Mouse (Mus musculus) MEL (cell line): ENCODE data around the gene Gm12185. TPM values are rescaled to one million over a fixed set of nuclear protein-coding genes. Genes with fewer than 3 reads are reported as not detected.

ENCODE experiments used
- DNase-seq: peaks from one replicate; pipeline ENCODE4 v3.0.0; 2011; ENCODE audit warnings: low read depth, low spot score
- H3K27ac ChIP-seq: 2 replicates; pipeline ENCODE4 v1.5.1; 2012; ENCODE audit warnings: low read depth, mild to moderate bottlenecking, control low read depth, low read length, moderate library complexity; ENCODE audit not compliant: control insufficient read depth
- H3K27me3 ChIP-seq, 2 experiments: fragments of 150-350 bp in 1 of 2; sonication (generic) in 1 of 2; 2 replicates each; pipeline ENCODE4 v1.6.1; 2012; ENCODE audit warnings: low read length in 2 of 2, mild to moderate bottlenecking in 2 of 2, improper control_type of control experiment in 1 of 2, moderate library complexity in 1 of 2; ENCODE audit not compliant: insufficient read depth in 2 of 2, control insufficient read depth in 1 of 2
- H3K36me3 ChIP-seq, 2 experiments: 2 replicates each; pipeline ENCODE4 v1.6.1; 2012 to 2014; ENCODE audit warnings: low read length in 2 of 2, improper control_type of control experiment in 1 of 2, inconsistent platforms in 1 of 2, mild to moderate bottlenecking in 1 of 2; ENCODE audit not compliant: insufficient read depth in 2 of 2, control insufficient read depth in 1 of 2
- H3K4me1 ChIP-seq, 2 experiments: fragments of 150-350 bp in 1 of 2; sonication (generic) in 1 of 2; 2 replicates each; pipeline ENCODE4 v1.6.1; 2012; ENCODE audit warnings: low read length in 2 of 2, improper control_type of control experiment in 1 of 2, mild to moderate bottlenecking in 1 of 2; ENCODE audit not compliant: insufficient read depth in 2 of 2, control insufficient read depth in 1 of 2
- H3K4me3 ChIP-seq, 2 experiments: fragments of 150-350 bp in 1 of 2; sonication (generic) in 1 of 2; 2 replicates each; pipeline ENCODE4 v1.5.1; 2012; ENCODE audit warnings: low read depth in 2 of 2, low read length in 2 of 2, mild to moderate bottlenecking in 2 of 2, moderate library complexity in 2 of 2, control low read depth in 1 of 2, improper control_type of control experiment in 1 of 2; ENCODE audit not compliant: control insufficient read depth in 1 of 2, insufficient read depth in 1 of 2
- H3K79me2 ChIP-seq: 2 replicates; pipeline ENCODE4 v1.6.1; 2012; ENCODE audit warnings: mild to moderate bottlenecking, low read length, moderate library complexity; ENCODE audit not compliant: control insufficient read depth, poor library complexity, insufficient read depth
- H3K9ac ChIP-seq: 2 replicates; pipeline ENCODE4 v1.6.1; 2012; ENCODE audit warnings: low read depth, mild to moderate bottlenecking, control low read depth, low read length, moderate library complexity; ENCODE audit not compliant: control insufficient read depth, poor library complexity, severe bottlenecking
- H3K9me3 ChIP-seq: fragments of 150-350 bp; sonication (generic); replicated peaks from 2 replicates; pipeline ENCODE4 v1.6.1; 2012; ENCODE audit warnings: mild to moderate bottlenecking, low read length, improper control_type of control experiment, moderate library complexity; ENCODE audit not compliant: insufficient read depth
- BHLHE40 ChIP-seq: IDR thresholded peaks from 2 replicates; pipeline ENCODE4 v1.6.1; 2012; ENCODE audit warnings: low read depth, mild to moderate bottlenecking, inconsistent platforms, low read length, improper control_type of control experiment, borderline replicate concordance
- CHD1 ChIP-seq: IDR thresholded peaks from 2 replicates; pipeline ENCODE4 v1.6.1; 2012; ENCODE audit warnings: low read depth, mild to moderate bottlenecking, inconsistent platforms, low read length, improper control_type of control experiment
- CHD2 ChIP-seq: IDR thresholded peaks from 2 replicates; pipeline ENCODE4 v1.6.1; 2011; ENCODE audit warnings: low read length, improper control_type of control experiment
- CTCF ChIP-seq, 3 experiments: IDR thresholded peaks in 2 of 3; conservative IDR thresholded peaks in 1 of 3; 2 replicates each; pipeline ENCODE4 v1.5.1; 2011 to 2012; ENCODE audit warnings: low read length in 3 of 3, low read depth in 2 of 3, mild to moderate bottlenecking in 2 of 3, improper control_type of control experiment in 1 of 3, inconsistent platforms in 1 of 3, mixed read lengths in 1 of 3, moderate library complexity in 1 of 3; ENCODE audit not compliant: control insufficient read depth in 1 of 3, insufficient read depth in 1 of 3, poor library complexity in 1 of 3, severe bottlenecking in 1 of 3
- E2F4 ChIP-seq: IDR thresholded peaks from 2 replicates; pipeline ENCODE4 v1.6.1; 2011; ENCODE audit warnings: low read depth, low read length, improper control_type of control experiment, borderline replicate concordance
- EP300 ChIP-seq, 2 experiments: IDR thresholded peaks; 2 replicates each; pipeline ENCODE4 v1.6.1; 2011; ENCODE audit warnings: improper control_type of control experiment in 2 of 2, low read length in 2 of 2, low read depth in 1 of 2, mild to moderate bottlenecking in 1 of 2
- ETS1 ChIP-seq: IDR thresholded peaks from 2 replicates; pipeline ENCODE4 v1.6.1; 2012; ENCODE audit warnings: low read depth, mild to moderate bottlenecking, inconsistent platforms, low read length, improper control_type of control experiment, moderate library complexity
- GABPA ChIP-seq: IDR thresholded peaks from 2 replicates; pipeline ENCODE4 v1.6.1; 2012; ENCODE audit warnings: low read depth, mild to moderate bottlenecking, inconsistent platforms, low read length, improper control_type of control experiment, moderate library complexity
- HCFC1 ChIP-seq: IDR thresholded peaks from 2 replicates; pipeline ENCODE4 v1.6.1; 2012; ENCODE audit warnings: low read depth, mild to moderate bottlenecking, inconsistent platforms, low read length, improper control_type of control experiment, moderate library complexity
- JUND ChIP-seq: IDR thresholded peaks from 2 replicates; pipeline ENCODE4 v1.6.1; 2011; ENCODE audit warnings: low read depth, mild to moderate bottlenecking, improper control_type of control experiment, low read length
- KAT2A ChIP-seq: conservative IDR thresholded peaks from 2 replicates; pipeline ENCODE4 v1.6.1; 2012; ENCODE audit warnings: low read depth, low read length, improper control_type of control experiment, inconsistent platforms
- MAFK ChIP-seq: IDR thresholded peaks from 2 replicates; pipeline ENCODE4 v1.6.1; 2011; ENCODE audit warnings: low read depth, mild to moderate bottlenecking, low read length, improper control_type of control experiment, borderline replicate concordance
- MAZ ChIP-seq: IDR thresholded peaks from 2 replicates; pipeline ENCODE4 v1.6.1; 2012; ENCODE audit warnings: low read depth, mild to moderate bottlenecking, inconsistent platforms, low read length, improper control_type of control experiment
- MEF2A ChIP-seq: IDR thresholded peaks from 2 replicates; pipeline ENCODE4 v1.6.1; 2014; ENCODE audit warnings: low read depth, mild to moderate bottlenecking, inconsistent platforms, low read length, improper control_type of control experiment; ENCODE audit not compliant: poor library complexity, insufficient replicate concordance, severe bottlenecking; ENCODE audit errors: extremely low read depth
- MXI1 ChIP-seq: IDR thresholded peaks from 2 replicates; pipeline ENCODE4 v1.6.1; 2011; ENCODE audit warnings: mild to moderate bottlenecking, low read depth, low read length, improper control_type of control experiment
- MYC ChIP-seq: IDR thresholded peaks from 2 replicates; pipeline ENCODE4 v1.6.1; 2011; ENCODE audit warnings: low read depth, mild to moderate bottlenecking, low read length, improper control_type of control experiment, moderate library complexity
- NELFE ChIP-seq: IDR thresholded peaks from 2 replicates; pipeline ENCODE4 v1.6.1; 2011; ENCODE audit warnings: low read depth, low read length, improper control_type of control experiment
- NRF1 ChIP-seq: IDR thresholded peaks from 2 replicates; pipeline ENCODE4 v1.6.1; 2014; ENCODE audit warnings: low read depth, mild to moderate bottlenecking, inconsistent platforms, low read length, improper control_type of control experiment, moderate library complexity; ENCODE audit not compliant: poor library complexity, insufficient read depth, severe bottlenecking
- POLR2AphosphoS5 ChIP-seq: IDR thresholded peaks from 2 replicates; pipeline ENCODE4 v1.6.1; 2012; ENCODE audit warnings: low read depth, borderline replicate concordance, mild to moderate bottlenecking, inconsistent platforms, low read length, moderate library complexity, mixed read lengths
- RCOR1 ChIP-seq: IDR thresholded peaks from 2 replicates; pipeline ENCODE4 v1.6.1; 2012; ENCODE audit warnings: low read depth, mild to moderate bottlenecking, inconsistent platforms, low read length, improper control_type of control experiment
- SIN3A ChIP-seq: IDR thresholded peaks from 2 replicates; pipeline ENCODE4 v1.6.1; 2012; ENCODE audit warnings: low read length, improper control_type of control experiment, inconsistent platforms
- TAL1 ChIP-seq: IDR thresholded peaks from 2 replicates; pipeline ENCODE4 v1.6.1; 2012; ENCODE audit warnings: mild to moderate bottlenecking, inconsistent platforms, low read length, moderate library complexity, mixed read lengths
- TBP ChIP-seq: IDR thresholded peaks from 2 replicates; pipeline ENCODE4 v1.8.0; 2011; ENCODE audit warnings: low read depth, low read length, improper control_type of control experiment
- TCF12 ChIP-seq: IDR thresholded peaks from 2 replicates; pipeline ENCODE4 v1.6.1; 2014; ENCODE audit warnings: low read depth, mild to moderate bottlenecking, inconsistent platforms, low read length, improper control_type of control experiment, moderate library complexity
- UBTF ChIP-seq: IDR thresholded peaks from 2 replicates; pipeline ENCODE4 v1.6.1; 2012; ENCODE audit warnings: low read depth, mild to moderate bottlenecking, inconsistent platforms, low read length, improper control_type of control experiment, moderate library complexity, borderline replicate concordance; ENCODE audit not compliant: insufficient read depth
- USF1 ChIP-seq: IDR thresholded peaks from 2 replicates; pipeline ENCODE4 v1.6.1; 2014; ENCODE audit warnings: low read depth, mild to moderate bottlenecking, inconsistent platforms, low read length, improper control_type of control experiment, moderate library complexity
- USF2 ChIP-seq, 2 experiments: IDR thresholded peaks; 2 replicates each; pipeline ENCODE4 v1.6.1; 2011 to 2012; ENCODE audit warnings: improper control_type of control experiment in 2 of 2, low read length in 2 of 2, borderline replicate concordance in 1 of 2, inconsistent platforms in 1 of 2, low read depth in 1 of 2, mild to moderate bottlenecking in 1 of 2; ENCODE audit not compliant: insufficient read depth in 1 of 2
- ZC3H11A ChIP-seq: IDR thresholded peaks from 2 replicates; pipeline ENCODE4 v1.6.1; 2012; ENCODE audit warnings: low read depth, mild to moderate bottlenecking, inconsistent platforms, low read length, improper control_type of control experiment
- ZMIZ1 ChIP-seq: IDR thresholded peaks from 2 replicates; pipeline ENCODE4 v1.6.1; 2012; ENCODE audit warnings: low read depth, mild to moderate bottlenecking, inconsistent platforms, low read length, improper control_type of control experiment, moderate library complexity
- ZNF384 ChIP-seq: IDR thresholded peaks from 2 replicates; pipeline ENCODE4 v1.6.1; 2012; ENCODE audit warnings: low read depth, mild to moderate bottlenecking, inconsistent platforms, low read length, improper control_type of control experiment
- polyA plus RNA-seq, 2 experiments: library from polyadenylated mRNA; stranded (reverse) in 1 of 2; unstranded in 1 of 2; fragments of >175 nt in 1 of 2; fragments of >200 nt in 1 of 2; gene quantifications; 2 replicates each; pipeline versions ENCODE4 v1.2.1 to v1.2.4; 2012; ENCODE audit warnings: low replicate concordance in 2 of 2, low read depth in 1 of 2; ENCODE audit not compliant: insufficient read length in 2 of 2, insufficient read depth in 1 of 2, missing spikeins in 1 of 2
- total RNA-seq: library from RNA; depleted of rRNA; stranded (reverse); fragments of 300-350 nt; gene quantifications from 2 replicates; pipeline ENCODE4 v1.2.3, GENCODE M21; 2012

The Gm12185 gene
- total and polyA plus RNA-seq, 3 experiments, result not detected

DNA sequence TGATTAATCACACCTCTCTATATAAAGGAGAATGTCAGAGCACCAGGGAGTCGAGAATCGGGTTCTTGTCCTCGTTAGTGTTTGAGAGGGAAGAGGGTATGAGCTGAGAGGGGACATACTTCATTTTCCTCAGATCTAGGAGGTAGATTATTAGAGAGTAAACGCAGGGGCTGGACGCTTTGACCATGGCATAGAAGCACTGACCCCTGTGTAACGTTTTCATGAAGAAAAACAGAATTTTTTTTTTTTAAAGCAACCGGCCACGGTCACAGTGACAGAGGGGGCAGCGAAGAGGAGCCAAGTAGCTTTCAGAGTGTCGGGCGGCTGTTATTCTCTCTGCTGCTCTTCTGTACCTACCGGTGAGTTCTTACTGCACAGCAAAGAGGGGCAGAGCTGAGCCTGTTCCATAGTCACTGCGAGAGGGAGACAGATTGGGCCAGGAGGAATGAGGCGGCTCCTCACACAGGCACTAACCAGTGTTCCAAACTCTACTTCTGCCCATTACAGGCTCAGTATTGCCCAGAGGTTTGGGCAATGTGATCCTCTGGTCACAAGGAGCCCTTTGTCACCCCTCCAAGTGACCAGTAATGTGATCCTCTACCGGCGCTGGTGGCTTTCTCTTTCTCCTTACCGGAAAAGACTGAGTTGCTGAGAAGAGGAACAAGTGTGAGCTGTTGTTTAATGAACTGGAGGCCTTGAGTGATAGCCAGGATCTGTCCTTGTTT lies 120.0 kb downstream of the Gm12185 start (continued):
- TF ChIP-seq MAFK (no peak; the same call in 1 of the 2 replicates), RCOR1 (no peak), ETS1 (peak; percentile 9; the same call in 1 of the 2 replicates), CHD2 (no peak)

DNA sequence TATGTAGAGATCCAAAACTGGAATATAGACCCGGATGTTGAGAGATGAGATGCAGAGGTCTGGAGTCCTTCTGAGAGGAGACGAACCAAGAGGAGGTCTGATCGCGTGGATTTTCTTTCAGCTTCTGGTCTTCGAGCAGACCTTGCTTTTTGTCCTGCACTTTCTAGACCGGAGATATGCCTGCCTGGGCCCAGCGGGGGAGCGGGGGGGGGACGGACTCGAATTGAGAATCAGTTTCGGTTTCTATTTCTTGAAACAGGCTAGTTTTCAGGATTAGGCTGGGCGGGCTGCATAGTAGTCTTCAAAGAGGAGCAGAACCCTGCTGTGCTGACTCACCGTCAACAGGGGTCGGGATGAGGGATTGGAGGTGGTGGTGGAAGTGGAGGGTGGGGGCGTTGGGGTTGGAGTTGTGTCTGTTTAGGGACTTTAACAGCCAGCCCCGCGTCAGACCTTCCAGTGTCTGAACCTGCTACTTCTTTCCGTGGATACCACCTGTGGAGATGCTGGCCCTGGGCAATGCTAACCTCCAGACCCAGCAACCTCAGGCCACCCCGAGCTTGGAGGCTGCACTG lies 120.7 kb downstream of the Gm12185 start, which contains the start of gene Irgm1:
TSS of gene Irgm1 (minus strand) at position 483 of the 572 bp plus-strand sequence.
- Histone ChIP-seq H3K27me3 (no peaks in the 10 kb centered on the region), H3K9me3 (no peaks in the 10 kb centered on the region), H3K4me1 (peaks cover 12 to 35% of the 10 kb centered on the region in 2 experiments), H3K79me2 (peaks cover 16% of the 10 kb centered on the region; the same call in 1 of the 2 replicates), H3K4me3 (peak within 1 kb of the TSS; percentile 65 to 86), H3K27ac (peak within 1 kb of the TSS; percentile 95), H3K9ac (peak within 1 kb of the TSS; percentile 89), H3K36me3 (peaks cover 0 to 23% of the 10 kb centered on the region in 2 experiments; a peak in 2 of 4 replicates)
- peak; percentile 88 for DNase-seq
- 0 out of 2 replicates have a peak, but pooled peaks have one; percentile 0 for TF ChIP-seq ZMIZ1
- no peak for TF ChIP-seq JUND
- TF ChIP-seq KAT2A, result no peak
- peak; percentile 81; the same call in 1 of the 2 replicates for TF ChIP-seq MAZ
- TF ChIP-seq RCOR1, result 0 out of 2 replicates have a peak, but pooled peaks have one; percentile 9
- peak; percentile 31 for TF ChIP-seq MXI1
- no peak; the same call in 1 of the 2 replicates for TF ChIP-seq SIN3A
- TF ChIP-seq TAL1, result no peak
- TF ChIP-seq UBTF, result no peak
- 0 out of 2 replicates have a peak, but pooled peaks have one; percentile 39 for TF ChIP-seq HCFC1
- no peak for TF ChIP-seq ZNF384
- TF ChIP-seq POLR2AphosphoS5, result no peak
- no peak for TF ChIP-seq USF1
- TF ChIP-seq USF2 (IDR thresholded peaks at IDR 0.05; ENCODE audit: borderline replicate concordance in 1 of 2, insufficient read depth in 1 of 2, low read depth in 1 of 2, low read length in 2 of 2), result no peak
- TF ChIP-seq MYC, result 0 out of 2 replicates have a peak, but pooled peaks have one; percentile 30
- TF ChIP-seq CTCF (IDR thresholded peaks at IDR 0.05 in 2 of 3, conservative IDR thresholded peaks at IDR 0.05 in 1 of 3; ENCODE audit: control insufficient read depth in 1 of 3, insufficient read depth in 1 of 3, low read depth in 2 of 3, low read length in 3 of 3, poor library complexity in 1 of 3, severe bottlenecking in 1 of 3), result peak in 1 of 3 experiments; percentile 14; a peak in 1 of 6 replicates
- no peak for TF ChIP-seq BHLHE40
- TF ChIP-seq TCF12, result 0 out of 2 replicates have a peak, but pooled peaks have one; percentile 39
- TF ChIP-seq NRF1, result no peak
- TF ChIP-seq EP300 (IDR thresholded peaks at IDR 0.05; ENCODE audit: low read depth in 1 of 2, low read length in 2 of 2), result peak in 1 of 2 experiments; percentile 14; a peak in 2 of 4 replicates
- TF ChIP-seq ZC3H11A, result no peak
- no peak for TF ChIP-seq GABPA
- peak; percentile 93 for TF ChIP-seq ETS1
- TF ChIP-seq E2F4, result no peak
- 0 out of 2 replicates have a peak, but pooled peaks have one; percentile 8 for TF ChIP-seq MAFK
- peak; percentile 51; the same call in 1 of the 2 replicates for TF ChIP-seq TBP
- no peak for TF ChIP-seq MEF2A
- TF ChIP-seq NELFE, result no peak; the same call in 1 of the 2 replicates
- peak; percentile 10; the same call in 1 of the 2 replicates for TF ChIP-seq CHD1
